Mouse (Mus musculus) splenic B cell, adult 2 months (primary cell): ENCODE measurements around the gene Gas2l1.

Source experiments
- DNase-seq: peaks from one replicate; pipeline ENCODE4 v3.0.0-alpha.2; 2011; ENCODE audit warnings: low read depth, low spot score
- H3K27me3 ChIP-seq: 2 replicates; pipeline ENCODE4 v1.6.1; 2012; ENCODE audit warnings: mild to moderate bottlenecking, low read length, moderate library complexity, mixed read lengths; ENCODE audit not compliant: control insufficient read depth, poor library complexity, insufficient read depth, severe bottlenecking
- H3K36me3 ChIP-seq: 2 replicates; pipeline ENCODE4 v1.6.1; 2012; ENCODE audit warnings: mild to moderate bottlenecking, low read length, moderate library complexity, mixed read lengths; ENCODE audit not compliant: control insufficient read depth, poor library complexity, insufficient read depth, severe bottlenecking

The Gas2l1 gene

DNA sequence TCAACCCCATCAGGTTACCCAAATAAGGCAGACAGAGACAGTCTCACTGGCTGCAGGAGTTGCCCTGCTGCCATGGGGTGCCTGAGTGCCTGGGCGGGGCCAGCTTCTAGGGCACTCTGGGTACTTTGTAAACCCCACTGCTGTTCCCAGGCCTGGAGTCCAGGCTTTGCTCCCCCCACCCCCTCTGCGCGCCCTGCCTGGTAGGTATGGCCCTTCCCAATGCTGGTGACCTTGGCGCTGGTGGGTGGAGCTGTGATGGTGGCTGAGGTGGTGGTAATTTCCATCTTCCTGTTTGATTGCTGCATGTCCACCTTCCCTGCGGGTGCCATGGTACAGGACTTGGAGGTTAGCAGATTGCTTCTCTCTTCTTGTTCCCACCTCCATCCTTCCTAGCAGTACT is 24.5 kb downstream of the Gas2l1 start:
- Histone ChIP-seq H3K27me3 (no peaks in the 10 kb centered on the region), H3K36me3 (peaks cover 18% of the 10 kb centered on the region)
- DNase-seq, result no peak

DNA sequence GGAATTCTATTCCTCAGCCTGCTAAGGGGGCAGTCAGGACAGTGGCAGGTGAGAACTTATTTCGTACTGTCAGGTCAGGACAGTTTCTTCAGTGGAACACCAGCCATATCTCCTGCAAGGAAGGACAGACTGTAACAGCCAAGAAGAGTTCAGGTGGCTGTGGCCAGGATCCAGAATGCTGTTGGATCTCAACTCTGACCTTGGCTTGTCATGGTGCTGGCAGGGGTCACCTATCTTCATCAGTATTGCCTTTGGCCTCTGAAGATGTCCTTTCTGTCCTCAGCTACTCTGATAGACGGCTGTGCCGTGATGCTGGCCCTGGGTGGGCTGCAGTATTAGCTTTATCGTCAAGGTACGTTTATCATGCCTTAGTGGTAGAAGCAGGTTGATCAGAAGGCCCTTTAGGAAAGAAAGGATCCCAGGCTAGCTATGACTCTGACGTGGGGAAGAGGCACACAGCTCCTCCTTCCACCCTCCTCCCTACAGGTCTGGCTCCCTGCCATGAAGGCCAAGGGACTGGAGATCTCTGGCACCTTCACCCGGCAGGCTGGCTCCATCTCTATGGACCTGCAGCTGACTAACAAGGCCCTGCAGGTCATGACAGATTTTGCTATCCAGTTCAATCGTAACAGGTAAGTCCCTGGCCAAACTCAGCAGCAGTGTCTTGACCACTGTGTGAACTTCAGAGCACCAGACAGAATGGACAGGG is 27.8 kb downstream of the Gas2l1 start:
- Histone ChIP-seq H3K27me3 (no peaks in the 10 kb centered on the region), H3K36me3 (peaks cover 24% of the 10 kb centered on the region)
- no peak for DNase-seq

DNA sequence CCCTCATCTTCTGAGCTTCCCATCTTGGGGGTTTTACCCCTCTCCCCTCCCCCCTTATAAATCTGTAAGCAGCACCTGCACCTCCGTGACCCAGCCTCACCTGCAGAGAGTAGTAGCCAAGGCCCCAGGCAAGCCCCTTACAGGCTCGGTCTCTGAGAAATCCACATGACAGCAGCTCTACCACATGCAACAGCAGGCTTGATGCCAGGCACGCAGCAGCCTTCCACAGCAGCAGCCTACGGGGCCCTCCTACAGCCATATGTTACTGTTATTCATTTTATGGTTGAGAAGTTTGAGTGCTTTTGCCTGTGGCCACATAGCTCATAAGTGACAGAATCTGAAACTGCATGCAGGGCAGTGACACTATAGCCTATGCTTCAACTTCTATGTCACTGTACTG is 29.7 kb downstream of the Gas2l1 start:
- H3K36me3 ChIP-seq, result peaks cover 28% of the 10 kb centered on the region
- H3K27me3 ChIP-seq, result no peaks in the 10 kb centered on the region
- no peak for DNase-seq

DNA sequence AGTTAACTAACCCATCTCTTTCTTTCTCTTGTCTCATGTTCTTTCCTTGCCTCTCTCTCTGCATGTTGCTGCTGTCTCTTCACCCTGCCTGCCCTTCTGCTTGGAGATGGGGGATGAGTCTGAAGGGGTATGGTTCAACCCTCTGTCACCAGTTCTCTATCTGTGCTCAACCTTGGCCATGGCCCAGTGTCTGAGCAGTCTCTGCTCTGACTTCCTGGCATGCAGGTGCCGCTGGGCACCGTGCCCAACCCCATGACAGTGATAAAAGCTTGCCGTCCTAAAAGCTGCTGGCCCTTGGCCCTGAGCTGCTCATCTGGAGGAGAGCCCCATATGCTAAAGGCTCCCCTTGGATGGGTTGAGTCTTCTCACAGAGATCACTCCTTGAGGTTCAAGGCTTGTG is 32.0 kb downstream of the Gas2l1 start:
- Histone ChIP-seq H3K27me3 (no peaks in the 10 kb centered on the region), H3K36me3 (peaks cover 27% of the 10 kb centered on the region)
- DNase-seq, result no peak

DNA sequence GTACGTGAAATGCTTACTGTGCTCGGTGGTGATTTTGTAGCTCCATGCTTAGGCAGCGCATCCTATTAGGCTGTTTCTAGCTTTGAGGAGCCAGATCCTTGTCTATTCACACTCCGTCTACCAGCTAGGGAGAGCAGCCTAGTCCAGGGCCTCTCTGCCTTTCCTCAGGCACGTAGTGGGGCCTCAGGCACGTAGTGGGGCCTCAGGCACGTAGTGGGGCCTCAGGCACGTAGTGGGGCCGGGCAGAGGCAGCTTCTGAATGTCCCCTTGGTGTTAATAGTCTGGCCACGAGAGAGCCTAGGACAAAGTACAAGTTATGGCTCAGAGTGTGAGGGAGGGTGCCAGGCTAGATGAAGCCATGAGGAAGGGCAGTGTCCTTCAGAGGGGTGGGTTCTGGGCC is 32.4 kb downstream of the Gas2l1 start:
- DNase-seq, result no peak
- peaks cover 24% of the 10 kb centered on the region for H3K36me3 ChIP-seq

DNA sequence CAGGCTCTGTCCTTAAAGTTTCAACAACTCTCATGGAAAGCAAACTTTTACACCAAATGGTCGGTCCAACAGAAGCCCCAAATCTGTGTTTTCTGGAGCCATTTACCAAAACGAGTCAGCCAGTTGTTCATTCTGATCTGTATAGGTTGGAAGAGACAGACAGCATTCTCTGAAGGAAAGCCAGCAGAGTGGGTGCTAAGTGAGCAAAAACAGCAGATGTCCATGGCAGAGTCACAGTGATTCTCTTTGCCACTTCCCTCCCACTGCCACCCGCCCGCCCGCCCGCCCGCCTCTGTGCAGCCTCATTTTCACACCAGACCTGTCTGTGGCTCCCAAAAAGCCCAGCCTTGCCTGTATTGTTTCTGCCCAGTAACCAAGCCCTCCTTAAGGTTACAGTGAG is 36.9 kb downstream of the Gas2l1 start:
- no peaks in the 10 kb centered on the region for H3K27me3 ChIP-seq
- H3K36me3 ChIP-seq, result peaks cover 14% of the 10 kb centered on the region
- DNase-seq, result no peak

More for the DNA sequence above, 32.4 kb downstream of the Gas2l1 start:
- H3K27me3 ChIP-seq, result no peaks in the 10 kb centered on the region

DNA sequence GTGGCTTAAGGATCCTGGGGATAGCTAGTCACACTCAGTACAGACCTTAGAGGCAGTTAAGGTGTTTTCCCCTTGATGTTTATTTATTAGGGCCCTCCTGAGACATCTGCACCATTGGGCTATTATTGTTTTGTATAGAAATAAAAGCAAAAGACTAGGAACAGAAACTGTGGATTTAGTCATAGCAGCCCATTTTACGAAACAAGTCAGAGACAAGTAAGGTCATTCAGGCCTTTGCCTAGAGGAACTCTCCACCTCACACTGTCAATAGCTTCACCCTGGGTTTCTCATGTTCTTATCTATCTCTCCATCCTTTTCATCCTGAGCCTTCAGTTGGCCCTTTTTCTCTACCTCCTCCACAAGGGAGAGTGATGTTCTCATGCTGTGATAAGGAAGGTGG is 40.0 kb downstream of the Gas2l1 start:
- H3K27me3 ChIP-seq, result no peaks in the 10 kb centered on the region
- H3K36me3 ChIP-seq, result peaks cover 6% of the 10 kb centered on the region
- no peak for DNase-seq

DNA sequence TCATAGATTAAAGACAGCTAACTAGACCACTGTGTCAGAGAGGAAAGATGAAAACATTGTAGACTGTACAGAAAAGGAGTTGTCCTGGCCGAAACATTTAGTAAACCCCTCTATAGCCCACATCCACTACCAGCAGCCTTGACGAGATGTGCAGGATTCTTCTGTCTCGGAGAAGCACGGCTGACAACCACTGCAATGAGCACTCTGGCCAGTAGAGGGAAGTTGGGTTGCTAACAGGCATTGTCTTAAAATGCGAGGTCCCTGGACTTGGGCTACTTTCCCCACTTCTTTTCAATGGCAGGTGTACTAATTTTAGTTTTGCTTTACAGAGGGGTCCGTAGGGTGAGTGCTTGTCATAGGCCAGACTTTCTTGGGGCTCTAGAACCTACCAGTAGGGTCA is 47.6 kb downstream of the Gas2l1 start:
- no peaks in the 10 kb centered on the region for H3K27me3 ChIP-seq
- peaks cover 29% of the 10 kb centered on the region for H3K36me3 ChIP-seq
- DNase-seq, result no peak

DNA sequence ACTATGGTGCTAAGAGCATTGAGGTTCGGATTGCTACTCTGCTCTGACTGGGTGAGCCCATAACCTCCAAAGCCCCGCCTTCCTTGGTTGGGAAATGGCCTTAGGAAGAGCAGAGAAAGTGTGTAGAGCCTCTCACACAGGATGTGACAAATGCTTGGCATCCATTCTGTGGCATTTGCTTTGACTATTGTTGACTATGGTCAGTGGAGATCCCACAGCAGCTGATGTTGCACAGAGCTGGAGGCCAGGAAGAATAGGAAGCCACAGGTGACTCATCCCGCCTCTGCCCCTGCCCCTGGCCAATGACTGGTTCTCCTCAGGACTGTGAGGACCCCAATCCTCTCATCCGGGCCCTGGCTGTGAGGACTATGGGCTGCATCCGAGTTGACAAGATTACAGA is 48.8 kb downstream of the Gas2l1 start:
- no peak for DNase-seq

DNA sequence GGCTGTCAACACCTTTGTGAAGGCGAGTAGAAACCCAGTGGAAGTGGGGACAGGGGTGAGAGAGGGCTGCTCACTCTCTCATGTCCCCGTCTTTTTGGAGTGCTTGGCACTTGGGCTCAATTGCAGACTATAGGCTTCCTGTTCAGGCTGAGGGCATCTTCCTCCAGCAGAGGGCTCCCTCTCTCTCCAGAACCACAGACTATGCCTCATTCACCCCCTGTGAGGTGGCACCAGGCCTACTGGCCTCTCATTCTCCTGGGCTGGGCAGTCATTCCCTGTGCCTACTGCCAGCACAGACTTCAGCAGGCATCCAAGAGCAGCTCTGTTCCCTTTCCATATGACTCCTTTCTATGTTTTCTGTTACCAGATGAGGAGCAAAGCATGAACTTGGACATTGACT is 49.4 kb downstream of the Gas2l1 start:
- Histone ChIP-seq H3K27me3 (no peaks in the 10 kb centered on the region), H3K36me3 (peaks cover 29% of the 10 kb centered on the region)
- peak; percentile 60 for DNase-seq

More for the DNA sequence above, 48.8 kb downstream of the Gas2l1 start:
- H3K36me3 ChIP-seq, result peaks cover 29% of the 10 kb centered on the region
- H3K27me3 ChIP-seq, result no peaks in the 10 kb centered on the region

DNA sequence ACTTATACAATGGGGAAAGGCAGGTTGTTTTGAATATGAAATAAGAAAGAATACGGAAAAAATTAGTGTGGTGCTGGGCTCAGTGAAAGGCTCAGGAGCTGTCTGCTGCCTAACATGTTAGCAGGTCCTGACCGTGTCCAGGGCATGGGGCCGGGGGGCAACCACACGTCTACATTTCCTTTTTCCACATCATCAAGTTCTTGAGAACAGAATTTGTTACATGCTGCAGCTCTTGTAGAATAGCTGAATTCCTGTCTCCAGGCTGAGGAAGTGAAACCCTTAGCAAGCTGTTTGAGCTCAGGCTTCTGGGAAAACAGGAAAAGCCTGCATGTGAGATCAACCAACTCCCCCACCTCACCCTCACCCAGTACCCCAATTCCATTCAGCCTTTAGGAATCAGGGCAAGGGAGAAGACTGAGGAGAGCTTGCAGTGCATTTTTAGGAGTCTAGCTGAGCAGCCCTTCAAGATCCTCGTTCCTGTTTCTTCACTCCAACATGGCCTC is 52.9 kb downstream of the Gas2l1 start:
- peak; percentile 17 for DNase-seq
- H3K36me3 ChIP-seq, result peaks cover 16% of the 10 kb centered on the region
- H3K27me3 ChIP-seq, result no peaks in the 10 kb centered on the region

DNA sequence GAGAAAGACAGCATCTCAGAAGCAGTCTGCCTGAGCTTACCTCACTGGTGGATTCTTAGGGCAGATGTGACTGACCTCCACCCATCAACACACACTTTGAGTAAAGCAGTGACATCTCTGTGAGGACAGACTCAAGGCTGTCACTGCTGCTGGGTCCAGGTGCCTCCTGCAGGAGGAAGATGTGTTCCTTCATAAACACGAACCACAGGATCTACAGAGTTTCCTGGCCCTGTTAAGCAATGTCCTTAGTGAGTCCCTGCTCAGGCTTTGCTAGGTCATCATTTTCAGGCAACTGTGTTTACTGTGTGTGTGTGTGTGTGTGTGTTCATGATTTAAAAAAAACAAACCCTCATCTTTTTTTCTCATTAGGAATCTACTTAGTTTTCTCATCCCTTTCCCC is 53.6 kb downstream of the Gas2l1 start:
- DNase-seq, result no peak
- peaks cover 10% of the 10 kb centered on the region for H3K36me3 ChIP-seq
- H3K27me3 ChIP-seq, result no peaks in the 10 kb centered on the region

DNA sequence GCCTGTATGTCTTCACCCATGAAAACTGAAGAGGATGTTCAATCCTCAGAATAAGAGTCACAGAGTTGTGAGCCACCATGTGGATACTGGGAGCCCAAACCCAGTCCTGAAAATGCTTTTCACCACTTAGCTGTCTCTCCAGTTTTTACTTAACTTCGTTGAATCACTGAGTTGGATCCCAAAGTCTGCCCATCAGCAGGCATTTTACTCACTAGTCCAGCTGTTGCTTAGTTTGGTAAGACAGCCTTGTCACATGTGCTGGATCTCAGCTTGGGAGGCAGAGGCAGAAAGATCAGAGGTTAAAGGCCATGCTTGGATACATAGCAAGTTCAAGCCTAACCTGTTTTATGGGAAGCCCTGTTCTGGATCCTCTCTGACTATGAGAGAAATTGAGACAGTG is 54.9 kb downstream of the Gas2l1 start:
- Histone ChIP-seq H3K36me3 (peaks cover 6% of the 10 kb centered on the region), H3K27me3 (no peaks in the 10 kb centered on the region)
- no peak for DNase-seq

DNA sequence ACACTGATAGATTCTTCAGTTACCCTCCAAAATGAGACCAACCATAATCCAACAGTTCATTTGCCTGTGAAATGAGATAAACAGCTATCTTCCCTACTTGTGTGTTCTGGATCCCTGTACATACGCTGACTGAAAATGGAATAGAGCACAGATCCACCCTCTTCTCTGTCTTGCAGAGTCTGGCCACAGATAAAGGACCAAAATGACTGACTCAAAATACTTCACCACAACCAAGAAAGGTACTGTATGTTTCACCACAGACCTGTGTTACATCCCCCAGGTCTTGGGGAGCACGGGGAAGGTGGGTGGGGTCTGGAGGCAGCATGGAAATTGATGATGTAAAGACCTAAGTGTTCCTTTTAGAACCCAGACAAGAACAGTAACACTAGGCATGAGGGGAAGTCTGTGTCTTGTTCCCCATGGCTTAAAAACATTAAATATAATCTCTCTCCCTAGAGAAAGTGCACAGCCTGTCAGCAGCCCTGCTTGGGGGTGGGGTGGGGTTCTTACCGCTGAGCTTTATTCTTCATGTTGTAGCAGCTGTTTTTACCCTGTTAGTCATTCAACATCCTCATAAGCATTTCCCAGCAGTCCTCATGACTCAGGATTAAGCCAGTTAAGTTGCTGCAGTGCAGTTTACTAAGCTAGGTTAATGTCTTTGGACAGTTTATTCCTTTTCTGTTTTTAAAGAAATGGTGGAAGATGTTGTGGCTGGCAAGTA is 55.6 kb downstream of the Gas2l1 start:
- DNase-seq, result no peak
- Histone ChIP-seq H3K27me3 (no peaks in the 10 kb centered on the region), H3K36me3 (peaks cover 4% of the 10 kb centered on the region)

DNA sequence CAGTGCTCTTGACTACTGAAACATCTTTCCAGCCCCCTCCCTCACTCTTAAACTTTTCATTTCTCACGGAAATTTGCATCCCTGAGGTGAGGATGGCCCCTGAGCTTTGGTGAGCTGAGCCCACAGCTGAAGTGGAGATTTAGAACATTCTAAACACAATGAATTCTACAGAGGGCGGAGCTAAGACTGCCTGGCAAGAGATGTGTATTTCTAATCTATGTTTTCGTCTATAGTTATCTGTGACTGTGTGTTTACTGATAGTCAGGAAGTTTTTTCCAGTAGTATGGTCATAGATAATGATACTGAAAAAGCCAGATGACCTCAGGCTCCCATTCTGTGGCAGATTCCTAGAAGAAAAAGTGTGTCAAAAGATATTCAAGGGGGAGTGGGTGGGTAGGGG is 56.3 kb downstream of the Gas2l1 start:
- Histone ChIP-seq H3K36me3 (peaks cover 5% of the 10 kb centered on the region), H3K27me3 (no peaks in the 10 kb centered on the region)
- no peak for DNase-seq
